Mouse (Mus musculus): ENCODE measurements at regions not wholly inside any gene's neighbourhood (a gene's known extent, or its start where the extent isn't known, plus 50 kb on each side); places are given as distances from the start of the nearest gene placed in this dataset.
A peak's percentile ranks its signal among the peaks of the same experiment; 100 is the strongest.

DNA sequence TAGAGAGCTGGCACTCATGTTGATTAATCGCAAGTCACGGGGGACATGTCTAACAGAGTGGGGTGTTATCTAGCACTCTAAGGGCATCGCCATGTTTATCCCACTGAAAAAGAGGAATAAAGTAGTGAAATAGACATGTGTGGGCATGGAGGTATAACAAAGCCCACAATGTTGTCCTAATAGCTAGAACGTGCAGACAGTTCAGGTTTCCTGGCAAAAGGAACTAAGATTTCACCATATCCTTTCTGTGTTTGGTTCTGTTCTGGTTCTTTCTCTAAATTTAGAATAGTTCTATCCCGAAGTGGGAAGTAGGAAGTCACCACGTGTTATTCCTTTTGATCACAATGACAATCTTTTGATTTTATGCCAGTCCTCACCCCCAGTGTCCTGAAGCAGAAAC lies 123.2 kb downstream of the Gm13691 start:
- ATAC-seq (no peak), DNase-seq (ENCODE audit: low spot score) (peak; percentile 5)
- H3K4me3 ChIP-seq (ENCODE audit: low read depth, low read length): no peak overlapping the region
- no peak for TF ChIP-seq EP300 (IDR thresholded peaks at IDR 0.05)
- TF ChIP-seq CTCF (IDR thresholded peaks at IDR 0.05): no peak
- no peak overlapping the region for H3K27ac ChIP-seq (ENCODE audit: low read length)
- no peaks in the 10 kb centered on the region for H3K9me3 ChIP-seq (ENCODE audit: low read length)
- no peaks in the 10 kb centered on the region for H3K4me1 ChIP-seq (ENCODE audit: insufficient read depth, low read depth, low read length)
- no peaks in the 10 kb centered on the region for H3K27me3 ChIP-seq (replicated peaks; ENCODE audit: insufficient read depth, low read length)
- no peaks in the 10 kb centered on the region for H3K36me3 ChIP-seq (ENCODE audit: insufficient read depth, low read length)
- H3K9ac ChIP-seq (replicated peaks; ENCODE audit: low read depth): no peak overlapping the region
- no peak overlapping the region for H3K4me2 ChIP-seq (replicated peaks; ENCODE audit: low read depth, low read length)
- 31% methylated on average over 6 of the region's 6 CpGs for WGBS

DNA sequence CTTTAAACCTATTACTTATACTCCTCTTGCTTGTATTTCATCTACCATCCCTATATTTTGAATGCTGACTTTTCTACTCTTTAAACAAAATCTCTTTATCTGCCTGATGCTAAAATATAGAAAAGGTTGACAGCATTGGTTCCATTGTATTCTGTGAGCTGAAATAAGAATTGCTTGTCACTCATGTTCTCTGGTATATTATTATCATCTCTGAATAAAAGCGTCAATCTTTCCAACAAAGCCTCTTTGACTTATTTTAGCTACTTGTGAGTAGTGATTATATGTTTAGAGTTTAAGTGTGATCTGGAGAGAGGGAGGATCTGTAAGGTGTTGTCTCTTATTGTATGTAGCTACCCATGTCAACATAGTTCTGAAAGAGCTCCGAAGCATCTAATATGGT lies 129.5 kb downstream of the Gm13691 start:
- Histone ChIP-seq H3K9me3 (ENCODE audit: low read length) (no peaks in the 10 kb centered on the region), H3K27me3 (replicated peaks; ENCODE audit: insufficient read depth, low read length) (no peaks in the 10 kb centered on the region), H3K4me2 (replicated peaks; ENCODE audit: low read depth, low read length) (no peak overlapping the region), H3K27ac (ENCODE audit: low read length) (no peak overlapping the region), H3K4me3 (ENCODE audit: low read depth, low read length) (no peak overlapping the region), H3K4me1 (ENCODE audit: insufficient read depth, low read depth, low read length) (no peaks in the 10 kb centered on the region), H3K9ac (replicated peaks; ENCODE audit: low read depth) (no peak overlapping the region), H3K36me3 (ENCODE audit: insufficient read depth, low read length) (no peaks in the 10 kb centered on the region)
- TF ChIP-seq CTCF (IDR thresholded peaks at IDR 0.05) (no peak), EP300 (IDR thresholded peaks at IDR 0.05) (no peak)
- WGBS: 90% methylated on average over 2 of the region's 2 CpGs
- DNase-seq (ENCODE audit: low spot score) (no peak), ATAC-seq (no peak)

DNA sequence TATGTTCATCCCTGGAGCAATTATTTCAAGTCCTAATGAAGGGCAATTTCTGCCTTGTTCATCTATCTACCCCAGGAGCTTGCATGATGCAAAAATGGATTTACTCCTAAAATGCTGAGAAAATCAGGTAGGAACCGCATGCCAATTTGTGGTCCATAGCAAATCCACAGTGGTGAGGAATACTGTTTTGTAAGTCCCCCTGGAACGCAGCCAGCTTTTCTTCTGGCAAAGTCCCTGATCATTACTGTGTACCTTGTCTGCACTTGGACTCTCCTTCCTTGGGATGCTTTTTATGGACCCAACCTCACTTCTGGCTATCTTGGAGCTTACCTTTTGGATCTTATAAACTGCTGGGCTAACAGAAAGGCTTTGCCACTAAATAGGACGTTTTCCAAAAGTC lies 137.2 kb downstream of the Gm13691 start:
- TF ChIP-seq CTCF (IDR thresholded peaks at IDR 0.05) (no peak), EP300 (IDR thresholded peaks at IDR 0.05) (no peak)
- ATAC-seq (no peak), DNase-seq (ENCODE audit: low spot score) (no peak)
- H3K4me3 ChIP-seq (ENCODE audit: low read depth, low read length): no peak overlapping the region
- no peak overlapping the region for H3K4me2 ChIP-seq (replicated peaks; ENCODE audit: low read depth, low read length)
- H3K27ac ChIP-seq (ENCODE audit: low read length): no peak overlapping the region
- H3K36me3 ChIP-seq (ENCODE audit: insufficient read depth, low read length): no peaks in the 10 kb centered on the region
- no peaks in the 10 kb centered on the region for H3K4me1 ChIP-seq (ENCODE audit: insufficient read depth, low read depth, low read length)
- 81% methylated on average over 3 of the region's 3 CpGs for WGBS
- H3K9me3 ChIP-seq (ENCODE audit: low read length): no peaks in the 10 kb centered on the region
- no peaks in the 10 kb centered on the region for H3K27me3 ChIP-seq (replicated peaks; ENCODE audit: insufficient read depth, low read length)
- no peak overlapping the region for H3K9ac ChIP-seq (replicated peaks; ENCODE audit: low read depth)

DNA sequence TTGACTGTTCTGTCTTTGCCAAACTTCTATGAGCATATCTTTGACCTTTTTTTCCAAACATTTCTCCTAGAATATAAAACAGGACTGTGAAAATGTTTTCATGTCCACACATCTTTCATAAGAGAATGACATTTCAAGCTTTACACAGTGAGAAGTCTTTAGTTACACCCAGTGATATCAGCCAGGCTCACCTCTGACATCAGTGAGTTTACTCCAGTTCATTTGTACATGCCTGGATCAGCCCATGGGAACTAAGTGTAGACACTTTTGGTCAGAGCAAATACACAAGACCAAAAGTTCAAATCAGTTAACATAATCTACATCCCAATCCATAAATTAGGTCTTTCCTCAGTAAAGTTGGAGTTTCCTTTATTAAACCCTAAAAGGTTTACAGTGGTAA lies 171.4 kb downstream of the Gm13691 start:
- Histone ChIP-seq H3K36me3 (ENCODE audit: insufficient read depth, low read length) (no peaks in the 10 kb centered on the region), H3K4me1 (ENCODE audit: insufficient read depth, low read depth, low read length) (no peaks in the 10 kb centered on the region), H3K27ac (ENCODE audit: low read length) (no peak overlapping the region), H3K4me2 (replicated peaks; ENCODE audit: low read depth, low read length) (no peak overlapping the region), H3K4me3 (ENCODE audit: low read depth, low read length) (no peak overlapping the region), H3K9ac (replicated peaks; ENCODE audit: low read depth) (no peak overlapping the region), H3K27me3 (replicated peaks; ENCODE audit: insufficient read depth, low read length) (no peaks in the 10 kb centered on the region), H3K9me3 (ENCODE audit: low read length) (no peaks in the 10 kb centered on the region)
- no peak for ATAC-seq
- DNase-seq (ENCODE audit: low spot score): no peak
- TF ChIP-seq CTCF (IDR thresholded peaks at IDR 0.05) (no peak), EP300 (IDR thresholded peaks at IDR 0.05) (no peak)

DNA sequence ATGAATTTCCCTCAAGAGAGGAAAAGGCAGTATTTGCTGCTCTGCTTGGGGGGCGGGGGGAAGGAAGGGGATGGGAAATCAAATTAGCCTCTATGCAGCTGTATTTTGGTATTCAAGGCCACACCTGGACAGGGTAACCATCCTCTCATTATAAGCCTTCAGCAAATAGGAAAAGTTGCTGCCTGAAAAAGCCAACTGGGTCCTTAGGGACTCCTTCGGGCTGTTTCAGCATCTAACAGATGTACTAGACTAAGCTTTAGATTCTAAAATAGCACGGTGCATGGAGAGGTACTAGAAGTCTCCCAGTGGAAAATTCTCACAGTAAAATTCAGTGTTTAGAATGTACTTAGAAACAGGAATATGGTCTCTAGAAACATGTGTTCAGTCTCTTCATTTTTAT lies 183.1 kb downstream of the Gm13691 start:
- no peak overlapping the region for H3K9ac ChIP-seq (replicated peaks; ENCODE audit: low read depth)
- no peaks in the 10 kb centered on the region for H3K4me1 ChIP-seq (ENCODE audit: insufficient read depth, low read depth, low read length)
- TF ChIP-seq CTCF (IDR thresholded peaks at IDR 0.05) (no peak), EP300 (IDR thresholded peaks at IDR 0.05) (no peak)
- WGBS: 82% methylated on average over 3 of the region's 3 CpGs
- H3K27me3 ChIP-seq (replicated peaks; ENCODE audit: insufficient read depth, low read length): no peaks in the 10 kb centered on the region
- H3K36me3 ChIP-seq (ENCODE audit: insufficient read depth, low read length): no peaks in the 10 kb centered on the region
- no peak overlapping the region for H3K27ac ChIP-seq (ENCODE audit: low read length)
- H3K9me3 ChIP-seq (ENCODE audit: low read length): no peaks in the 10 kb centered on the region
- H3K4me3 ChIP-seq (ENCODE audit: low read depth, low read length): no peak overlapping the region
- no peak for DNase-seq (ENCODE audit: low spot score)
- no peak for ATAC-seq
- no peak overlapping the region for H3K4me2 ChIP-seq (replicated peaks; ENCODE audit: low read depth, low read length)

DNA sequence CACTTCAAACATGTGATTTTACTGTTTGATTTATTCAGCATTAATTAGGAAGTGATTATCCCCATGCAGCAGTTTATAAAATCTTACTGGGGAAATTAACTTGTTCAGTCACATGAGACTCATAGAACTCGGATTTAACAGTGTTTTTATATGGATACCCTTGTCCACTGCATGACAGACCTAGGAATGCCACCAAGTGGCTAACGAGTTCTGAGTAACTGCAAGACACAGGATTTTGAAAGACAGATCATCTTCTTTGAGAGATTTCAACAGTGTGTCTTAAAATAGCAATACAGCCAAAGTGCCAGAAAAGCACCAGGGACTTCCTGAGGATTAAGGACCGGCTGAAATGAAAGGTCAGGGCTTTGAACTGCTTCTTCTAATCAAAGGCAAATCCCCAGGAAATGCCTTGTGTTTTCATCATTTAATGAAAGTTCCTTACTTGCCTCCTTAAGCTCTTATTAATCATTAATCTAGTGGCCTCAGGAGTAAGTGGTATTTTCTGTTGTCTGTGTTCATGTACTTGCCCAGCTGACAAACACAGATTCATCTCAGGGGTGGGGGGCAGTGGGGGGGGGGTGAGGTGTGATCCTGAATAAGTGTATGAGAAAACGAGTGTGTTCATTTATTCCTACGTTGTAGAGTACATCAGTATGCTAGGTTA lies 193.4 kb downstream of the Gm13691 start:
- ATAC-seq (no peak), DNase-seq (ENCODE audit: low spot score) (peak; percentile 35)
- Histone ChIP-seq H3K9me3 (ENCODE audit: low read length) (no peaks in the 10 kb centered on the region), H3K4me3 (ENCODE audit: low read depth, low read length) (no peak overlapping the region), H3K4me1 (ENCODE audit: insufficient read depth, low read depth, low read length) (no peaks in the 10 kb centered on the region), H3K9ac (replicated peaks; ENCODE audit: low read depth) (no peak overlapping the region), H3K27ac (ENCODE audit: low read length) (peak overlapping the region; percentile 64), H3K27me3 (replicated peaks; ENCODE audit: insufficient read depth, low read length) (no peaks in the 10 kb centered on the region), H3K36me3 (ENCODE audit: insufficient read depth, low read length) (no peaks in the 10 kb centered on the region), H3K4me2 (replicated peaks; ENCODE audit: low read depth, low read length) (no peak overlapping the region; the same call in 1 of the 2 replicates)
- WGBS: 13% methylated on average over 5 of the region's 5 CpGs
- no peak for TF ChIP-seq CTCF (IDR thresholded peaks at IDR 0.05)
- no peak for TF ChIP-seq EP300 (IDR thresholded peaks at IDR 0.05)
